Mouse (Mus musculus): ENCODE results near the gene Hspa12a.

- no peak for TF ChIP-seq CTCF (IDR thresholded peaks at IDR 0.05; ENCODE audit: low read depth, low read length)
- TF ChIP-seq POLR2A (IDR thresholded peaks at IDR 0.05; ENCODE audit: extremely low read depth, insufficient read depth, low read length): no peak
Measured at GRCm38 (mm10) chr19:58871878-58872277, 71.6 kb downstream of the Hspa12a start.
